Mouse (Mus musculus) limb, embryonic 13.5 days (tissue): Measurements from ENCODE around the gene Asic3. TPM values are rescaled to one million over a fixed set of nuclear protein-coding genes. Genes with fewer than 3 reads are reported as not detected.

Experiments
- ATAC-seq: fragments of 200-750 bp; cut with Nextera tagmentation; 2 replicates; pipeline ENCODE4 v1.8.0; 2017; ENCODE audit warnings: low read depth, moderate number of reproducible peaks, moderate TSS enrichment; ENCODE audit not compliant: low FRiP score
- H3K27ac ChIP-seq: fragments of 300-500 bp; sonication (generic); 2 replicates; pipeline ENCODE4 v1.5.1; 2015; ENCODE audit warnings: inconsistent platforms, mild to moderate bottlenecking, moderate library complexity
- H3K27me3 ChIP-seq: fragments of 300-500 bp; sonication (generic); 2 replicates; pipeline ENCODE4 v1.6.1; 2015; ENCODE audit warnings: mild to moderate bottlenecking, inconsistent platforms
- H3K36me3 ChIP-seq: fragments of 300-500 bp; sonication (generic); 2 replicates; pipeline ENCODE4 v1.6.1; 2015; ENCODE audit warnings: inconsistent platforms, mild to moderate bottlenecking, moderate library complexity
- H3K4me1 ChIP-seq: fragments of 300-500 bp; sonication (generic); 2 replicates; pipeline ENCODE4 v1.6.1; 2015; ENCODE audit warnings: inconsistent platforms
- H3K4me2 ChIP-seq: fragments of 300-500 bp; sonication (generic); replicated peaks from 2 replicates; pipeline ENCODE4 v1.6.1; 2015; ENCODE audit warnings: inconsistent platforms, mild to moderate bottlenecking, moderate library complexity
- H3K4me3 ChIP-seq: fragments of 300-500 bp; sonication (generic); 2 replicates; pipeline ENCODE4 v1.5.1; 2015; ENCODE audit warnings: moderate library complexity, mild to moderate bottlenecking, inconsistent platforms
- H3K9ac ChIP-seq: fragments of 300-500 bp; sonication (generic); 2 replicates; pipeline ENCODE4 v1.6.1; 2015; ENCODE audit warnings: mild to moderate bottlenecking, inconsistent platforms
- H3K9me3 ChIP-seq: fragments of 300-500 bp; sonication (generic); 2 replicates; pipeline ENCODE4 v1.6.1; 2016; ENCODE audit warnings: inconsistent platforms
- WGBS: fragments of 180-500 bp; shearing (Covaris S2); methylation state at CpG from one replicate; pipeline ENCODE4 v1.1.7; 2015; 5-methylcytosine and 5-hydroxymethylcytosine counted together
- polyA plus RNA-seq: library from polyadenylated mRNA; unstranded; fragments of >200 nt; fragmentation: Nextera tagmentation; extraction: Ambion mirVana; gene quantifications from 2 replicates; pipeline ENCODE4 v1.2.1, GENCODE M21; 2015

The Asic3 gene
- polyA plus RNA-seq, 1 experiment from 2014 or later: 1.7 TPM

DNA sequence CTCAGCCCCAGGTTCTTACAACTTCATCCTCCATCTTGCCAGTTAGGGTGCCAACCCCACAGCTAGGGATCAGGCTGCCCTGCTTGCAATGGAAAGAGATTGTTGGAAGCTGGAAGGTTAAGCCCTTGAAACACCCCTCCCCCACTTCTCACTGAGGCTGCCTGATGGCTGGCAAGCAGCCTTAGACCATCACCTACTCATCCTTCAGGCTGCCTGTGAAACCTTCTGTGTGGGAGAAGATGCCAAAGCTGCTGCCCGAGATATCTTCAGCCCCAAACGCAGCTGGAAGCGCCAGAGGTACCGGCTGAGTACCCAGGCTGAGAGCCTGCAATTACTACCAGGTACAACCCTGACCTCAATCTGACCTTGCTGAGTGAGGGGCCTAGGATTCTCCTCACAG is 33.7 kb upstream of the Asic3 start:
- Histone ChIP-seq H3K27ac (no peak overlapping the region), H3K9ac (no peak overlapping the region), H3K4me1 (peaks cover 10% of the 10 kb centered on the region; the same call in 1 of the 2 replicates), H3K4me2 (no peak overlapping the region), H3K36me3 (no peaks in the 10 kb centered on the region), H3K27me3 (peaks cover 2% of the 10 kb centered on the region; the same call in 1 of the 2 replicates), H3K9me3 (no peaks in the 10 kb centered on the region), H3K4me3 (no peak overlapping the region)
- ATAC-seq: no peak
- WGBS: 61% methylated on average over 4 of the region's 4 CpGs

DNA sequence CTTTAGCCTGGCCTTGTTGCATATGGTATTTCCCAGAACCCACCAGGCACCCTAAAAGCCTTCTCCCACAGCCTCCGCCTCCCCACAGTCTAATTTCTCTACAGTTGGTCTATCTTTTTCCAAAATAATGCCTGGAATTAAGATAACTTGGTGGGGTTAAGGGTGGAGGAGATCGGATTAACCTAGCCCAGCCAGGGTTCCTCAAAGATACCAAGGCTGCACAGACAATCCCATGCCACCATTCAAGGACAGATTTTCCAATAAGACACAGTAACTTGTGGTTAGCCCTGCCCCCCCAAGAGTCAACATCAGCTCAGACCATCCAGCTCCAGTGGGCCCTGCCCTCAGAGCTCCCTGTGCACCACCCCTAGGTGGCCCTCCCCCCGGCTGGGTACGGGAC is 32.7 kb upstream of the Asic3 start:
- H3K9ac ChIP-seq: no peak overlapping the region
- WGBS: 93% methylated on average over 4 of the region's 4 CpGs
- H3K4me1 ChIP-seq: peaks cover 10% of the 10 kb centered on the region; the same call in 1 of the 2 replicates
- no peak overlapping the region for H3K4me2 ChIP-seq
- no peak for ATAC-seq
- H3K9me3 ChIP-seq: no peaks in the 10 kb centered on the region
- no peak overlapping the region for H3K4me3 ChIP-seq
- H3K36me3 ChIP-seq: no peaks in the 10 kb centered on the region
- no peak overlapping the region for H3K27ac ChIP-seq
- peaks cover 3% of the 10 kb centered on the region; the same call in 1 of the 2 replicates for H3K27me3 ChIP-seq

DNA sequence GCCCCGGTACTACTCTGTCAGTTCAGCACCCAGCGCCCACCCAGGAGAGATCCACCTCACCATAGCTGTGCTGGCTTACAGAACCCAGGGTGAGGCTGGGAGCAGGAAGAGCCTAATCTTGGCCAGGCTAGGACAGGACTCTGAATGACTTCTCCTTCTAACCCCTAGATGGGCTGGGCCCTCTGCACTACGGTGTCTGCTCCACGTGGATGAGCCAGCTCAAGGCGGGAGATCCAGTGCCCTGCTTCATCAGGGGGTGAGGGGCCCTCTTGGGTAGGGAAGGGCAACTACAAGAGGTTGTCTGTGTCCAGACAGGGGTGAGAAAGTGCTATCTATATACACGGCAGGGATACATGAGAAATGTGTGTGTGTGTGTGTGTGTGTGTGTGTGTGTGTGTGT is 31.7 kb upstream of the Asic3 start:
- Histone ChIP-seq H3K9ac (no peak overlapping the region), H3K36me3 (no peaks in the 10 kb centered on the region), H3K4me2 (no peak overlapping the region), H3K4me3 (no peak overlapping the region), H3K27me3 (peaks cover 10% of the 10 kb centered on the region), H3K27ac (no peak overlapping the region), H3K9me3 (no peaks in the 10 kb centered on the region), H3K4me1 (peaks cover 10% of the 10 kb centered on the region; the same call in 1 of the 2 replicates)
- WGBS: 79% methylated on average over 6 of the region's 6 CpGs
- ATAC-seq: no peak

DNA sequence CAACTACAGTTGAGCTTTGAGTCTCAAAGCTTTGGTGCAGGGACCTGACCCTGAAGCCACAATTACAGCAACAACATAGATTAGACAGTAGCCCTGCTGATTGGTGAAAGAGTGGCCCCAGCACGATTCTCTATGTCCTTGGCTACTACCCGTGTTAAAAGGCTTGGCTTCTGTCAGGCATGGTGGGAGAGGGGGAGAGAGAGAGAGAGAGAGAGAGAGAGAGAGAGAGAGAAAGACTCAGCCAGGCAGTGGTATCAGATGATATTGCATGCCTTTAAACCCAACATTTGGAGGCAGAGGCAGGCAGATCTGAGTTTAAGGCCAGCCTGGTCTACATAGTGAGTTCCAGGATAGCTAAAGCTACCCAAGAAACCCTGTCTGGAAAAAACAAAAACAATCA is 31.2 kb upstream of the Asic3 start:
- Histone ChIP-seq H3K4me3 (no peak overlapping the region), H3K4me2 (no peak overlapping the region), H3K27ac (no peak overlapping the region), H3K4me1 (peaks cover 13% of the 10 kb centered on the region), H3K9ac (no peak overlapping the region), H3K9me3 (no peaks in the 10 kb centered on the region), H3K27me3 (peaks cover 15% of the 10 kb centered on the region), H3K36me3 (no peaks in the 10 kb centered on the region)
- ATAC-seq: no peak
- 75% methylated on average over 2 of the region's 2 CpGs for WGBS

DNA sequence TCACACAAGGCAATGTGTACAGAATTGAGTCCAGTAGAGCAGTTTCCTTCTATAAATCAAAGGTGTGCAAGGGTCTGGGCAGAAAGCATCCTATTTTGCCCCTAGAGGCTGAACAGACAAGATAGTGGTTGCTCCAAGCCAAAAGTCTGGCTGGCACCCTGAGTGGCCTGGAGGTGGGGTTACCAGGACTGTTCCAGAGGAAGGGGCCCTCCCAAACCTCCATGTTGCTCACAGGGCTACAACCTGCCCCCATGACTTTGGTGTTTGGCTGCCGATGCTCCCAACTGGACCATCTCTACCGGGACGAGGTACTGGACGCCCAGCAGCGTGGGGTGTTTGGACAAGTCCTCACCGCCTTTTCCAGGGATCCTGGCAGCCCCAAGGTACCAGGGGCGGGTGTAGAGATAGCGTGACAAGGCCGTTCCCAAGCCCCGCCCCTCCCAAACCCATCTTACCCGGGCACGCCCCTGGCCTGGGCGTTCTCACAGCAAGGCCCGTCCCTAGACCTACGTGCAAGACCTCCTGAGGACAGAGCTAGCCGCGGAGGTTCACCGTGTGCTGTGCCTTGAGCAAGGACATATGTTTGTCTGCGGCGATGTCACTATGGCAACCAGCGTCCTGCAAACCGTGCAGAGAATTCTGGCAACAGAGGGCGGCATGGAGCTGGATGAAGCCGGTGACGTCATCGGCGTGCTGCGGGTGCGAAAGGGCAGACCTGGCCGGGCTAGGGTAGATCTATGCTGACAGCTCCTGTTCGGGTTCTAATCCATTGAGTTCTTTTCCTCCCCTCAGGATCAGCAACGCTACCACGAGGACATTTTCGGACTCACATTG is 29.9 kb upstream of the Asic3 start:
- peaks cover 24% of the 10 kb centered on the region for H3K4me1 ChIP-seq
- H3K4me3 ChIP-seq: peak overlapping the region; percentile 48
- WGBS: 1% methylated on average over 34 of the region's 34 CpGs
- H3K9ac ChIP-seq: peak overlapping the region; percentile 56
- ATAC-seq: peak; percentile 85
- no peaks in the 10 kb centered on the region for H3K36me3 ChIP-seq
- H3K27ac ChIP-seq: no peak overlapping the region
- peaks cover 28% of the 10 kb centered on the region for H3K27me3 ChIP-seq
- no peaks in the 10 kb centered on the region for H3K9me3 ChIP-seq
- peak overlapping the region; percentile 67 for H3K4me2 ChIP-seq

DNA sequence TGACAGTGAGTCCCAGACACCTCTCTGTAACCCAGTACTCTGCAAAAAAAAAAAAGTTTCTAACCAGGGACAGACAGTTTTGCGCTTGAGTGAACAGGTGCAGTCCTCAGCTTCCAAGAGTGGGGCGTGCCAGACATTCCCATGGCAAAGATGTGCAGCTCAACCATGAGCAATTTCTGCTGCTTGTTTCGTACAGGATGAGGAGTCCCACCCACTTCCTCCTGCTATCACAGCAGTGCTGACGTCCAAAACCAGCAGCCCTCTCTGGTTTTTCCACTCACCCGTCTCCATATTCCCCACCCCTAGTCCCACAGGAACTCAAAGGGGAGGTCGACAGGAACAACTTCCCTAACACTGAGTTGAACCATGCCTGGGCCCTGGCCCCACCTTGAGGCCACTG is 28.8 kb upstream of the Asic3 start:
- no peaks in the 10 kb centered on the region for H3K9me3 ChIP-seq
- H3K4me3 ChIP-seq: no peak overlapping the region
- 0 out of 2 replicates have a peak overlapping the region, but pooled peaks have one; percentile 67 for H3K4me2 ChIP-seq
- H3K27ac ChIP-seq: no peak overlapping the region
- peaks cover 29% of the 10 kb centered on the region for H3K4me1 ChIP-seq
- H3K36me3 ChIP-seq: no peaks in the 10 kb centered on the region
- peaks cover 34% of the 10 kb centered on the region for H3K27me3 ChIP-seq
- no peak overlapping the region for H3K9ac ChIP-seq
- no peak for ATAC-seq
- 65% methylated on average over 6 of the region's 6 CpGs for WGBS

DNA sequence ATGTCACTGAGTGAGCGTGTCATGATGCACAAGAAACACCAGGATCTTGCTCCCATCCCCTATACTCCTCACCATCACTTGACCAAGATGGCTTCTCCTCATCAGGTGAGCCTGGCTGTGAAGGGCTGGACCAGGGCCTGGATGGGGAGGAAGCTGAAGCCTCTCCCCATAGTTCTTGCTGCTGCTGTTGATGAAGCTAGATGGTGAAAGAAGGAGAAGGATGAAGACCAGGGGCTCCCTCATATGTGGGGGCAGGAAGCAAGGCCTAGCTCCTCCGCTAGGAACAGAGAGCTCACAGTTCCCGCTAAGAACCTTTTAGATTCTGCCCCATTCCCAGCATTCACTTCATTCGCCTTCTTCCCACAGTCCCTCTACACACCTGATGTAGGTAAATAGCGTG is 27.8 kb upstream of the Asic3 start:
- no peaks in the 10 kb centered on the region for H3K9me3 ChIP-seq

DNA sequence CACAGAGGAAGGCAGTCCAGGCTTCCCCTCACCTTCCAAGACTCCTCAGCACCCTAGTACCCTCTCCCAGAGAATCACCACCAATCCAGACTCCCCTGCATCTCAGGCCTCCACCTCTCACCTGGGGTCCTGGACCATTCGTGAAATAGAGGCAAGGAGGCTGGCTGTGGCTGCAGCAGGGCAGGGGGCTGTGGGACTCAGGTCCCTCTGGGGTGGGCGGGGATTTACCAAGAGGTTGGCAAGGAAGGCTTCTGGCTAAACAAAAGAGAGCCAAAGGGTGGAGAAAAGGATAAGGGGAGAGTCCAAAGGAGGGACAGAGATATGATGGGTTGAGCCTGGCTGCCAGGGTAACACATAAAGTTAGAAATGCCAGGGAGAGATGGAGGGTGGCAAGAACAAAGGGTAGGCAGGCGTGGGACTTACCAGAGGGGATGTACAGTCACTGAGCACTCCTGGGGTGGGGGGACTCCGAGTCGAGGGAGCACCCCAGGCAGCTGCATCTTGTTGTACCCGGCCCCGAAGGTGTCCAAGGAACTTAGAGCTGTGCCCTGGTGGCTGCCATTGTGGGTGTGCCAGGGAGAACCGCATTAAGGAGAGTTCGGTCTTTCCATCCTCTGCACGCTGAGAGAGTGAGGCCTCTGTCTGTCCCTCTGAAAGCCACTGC is 27.2 kb upstream of the Asic3 start:
- H3K36me3 ChIP-seq: no peaks in the 10 kb centered on the region
- 85% methylated on average over 10 of the region's 10 CpGs for WGBS
- H3K27me3 ChIP-seq: peaks cover 38% of the 10 kb centered on the region
- no peak overlapping the region for H3K27ac ChIP-seq
- H3K9ac ChIP-seq: no peak overlapping the region
- no peaks in the 10 kb centered on the region for H3K9me3 ChIP-seq
- H3K4me1 ChIP-seq: peaks cover 29% of the 10 kb centered on the region
- H3K4me3 ChIP-seq: no peak overlapping the region
- no peak for ATAC-seq
- no peak overlapping the region for H3K4me2 ChIP-seq

More for the DNA sequence above, 27.8 kb upstream of the Asic3 start:
- no peak for ATAC-seq
- no peaks in the 10 kb centered on the region for H3K36me3 ChIP-seq
- H3K4me1 ChIP-seq: peaks cover 29% of the 10 kb centered on the region
- no peak overlapping the region for H3K4me3 ChIP-seq
- H3K27ac ChIP-seq: no peak overlapping the region
- H3K4me2 ChIP-seq: no peak overlapping the region
- WGBS: 86% methylated on average over 5 of the region's 5 CpGs
- peaks cover 38% of the 10 kb centered on the region for H3K27me3 ChIP-seq
- H3K9ac ChIP-seq: no peak overlapping the region

DNA sequence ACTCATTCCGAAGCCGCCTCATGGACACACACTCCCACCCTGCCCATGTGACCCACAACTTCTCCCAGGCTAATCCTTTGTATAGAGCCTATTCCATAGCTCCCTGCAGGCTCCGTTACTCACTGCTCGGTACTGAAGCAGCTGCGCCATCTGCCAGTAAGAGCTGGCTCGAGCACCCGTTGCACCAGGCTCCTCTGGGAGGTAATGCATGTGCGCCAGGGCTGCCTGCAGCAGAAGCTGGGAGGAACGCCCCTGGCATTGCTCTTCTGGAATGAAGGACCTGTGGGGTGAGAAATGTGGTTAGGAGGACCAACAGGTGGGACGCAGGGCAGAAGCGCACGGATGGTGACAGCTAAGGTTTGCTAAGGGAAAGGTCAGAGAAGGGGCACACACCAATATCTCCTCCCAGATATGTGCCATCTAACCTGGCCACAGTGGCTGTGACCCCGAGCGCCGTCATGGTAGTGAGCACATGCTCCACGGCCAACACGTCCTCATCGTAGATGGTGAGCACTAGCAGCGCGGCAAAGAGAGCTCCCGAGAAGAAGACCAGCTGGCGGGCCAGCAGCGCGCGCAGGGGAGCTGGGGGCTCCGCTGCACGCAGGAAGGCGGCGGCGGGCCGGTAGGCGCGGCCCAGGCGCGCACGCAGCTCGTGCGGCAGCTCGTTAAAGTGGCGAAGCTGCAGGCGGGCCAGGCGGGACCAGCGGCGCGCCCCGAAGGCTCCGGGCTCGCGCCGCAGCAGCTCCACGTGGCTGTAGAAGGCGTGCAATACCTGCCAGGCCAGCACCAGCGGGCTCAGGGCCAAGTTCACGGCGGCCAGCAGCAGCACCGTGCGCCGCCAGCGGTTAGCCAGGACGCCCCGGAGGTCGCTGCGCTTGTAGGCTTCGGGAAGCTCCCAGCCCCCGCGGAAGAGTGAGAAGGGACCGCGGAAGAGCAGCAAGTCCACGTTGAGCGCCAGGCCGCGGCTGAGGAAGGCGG is 25.6 kb upstream of the Asic3 start:
- H3K27me3 ChIP-seq: peaks cover 38% of the 10 kb centered on the region

DNA sequence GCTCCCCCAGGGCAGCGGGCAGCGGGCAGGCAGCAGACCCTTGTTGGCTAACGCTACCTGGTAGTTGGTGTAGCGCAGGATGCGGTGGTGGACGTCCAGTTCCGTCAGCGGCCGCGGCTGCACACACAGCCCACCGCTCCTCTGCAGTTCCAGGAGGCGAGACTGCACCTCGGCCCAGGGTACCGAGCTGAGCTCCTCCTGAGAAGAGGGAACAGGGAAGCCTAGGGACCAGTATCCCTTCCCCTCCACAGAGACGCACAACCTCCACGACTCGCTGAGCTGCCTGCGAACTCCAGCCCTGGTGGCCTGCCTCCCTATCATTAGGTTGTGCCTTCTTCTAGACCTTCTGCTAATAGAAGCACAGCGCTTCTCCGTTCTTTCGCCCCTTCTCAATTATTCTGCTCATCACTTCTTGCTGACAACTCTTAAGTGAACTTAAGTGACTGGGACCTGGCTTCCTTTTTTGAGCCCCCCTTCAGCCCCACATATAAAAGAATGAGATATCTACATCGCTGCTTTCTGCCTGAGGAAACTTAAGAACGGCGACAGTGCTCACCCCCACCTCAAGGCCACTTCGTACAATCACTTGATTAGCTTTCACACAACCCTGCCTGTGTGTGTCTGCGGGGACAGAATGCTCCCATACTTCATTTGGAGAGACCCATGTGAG is 24.8 kb upstream of the Asic3 start:
- H3K4me1 ChIP-seq: peaks cover 25% of the 10 kb centered on the region
- WGBS: 25% methylated on average over 26 of the region's 26 CpGs
- H3K4me3 ChIP-seq: peak overlapping the region; percentile 54
- H3K9ac ChIP-seq: peak overlapping the region; percentile 73
- H3K27me3 ChIP-seq: peaks cover 38% of the 10 kb centered on the region
- no peaks in the 10 kb centered on the region for H3K36me3 ChIP-seq
- peak overlapping the region; percentile 98 for H3K4me2 ChIP-seq
- ATAC-seq: no peak
- H3K27ac ChIP-seq: peak overlapping the region; percentile 10; the same call in 1 of the 2 replicates
- H3K9me3 ChIP-seq: no peaks in the 10 kb centered on the region

More for the DNA sequence above, 25.6 kb upstream of the Asic3 start:
- Histone ChIP-seq H3K9ac (peak overlapping the region; percentile 73), H3K27ac (peak overlapping the region; percentile 10; the same call in 1 of the 2 replicates), H3K36me3 (no peaks in the 10 kb centered on the region), H3K4me3 (peak overlapping the region; percentile 54), H3K4me2 (peak overlapping the region; percentile 98), H3K9me3 (no peaks in the 10 kb centered on the region), H3K4me1 (peaks cover 29% of the 10 kb centered on the region)
- ATAC-seq: peak; percentile 63
- WGBS: 1% methylated on average over 73 of the region's 73 CpGs

DNA sequence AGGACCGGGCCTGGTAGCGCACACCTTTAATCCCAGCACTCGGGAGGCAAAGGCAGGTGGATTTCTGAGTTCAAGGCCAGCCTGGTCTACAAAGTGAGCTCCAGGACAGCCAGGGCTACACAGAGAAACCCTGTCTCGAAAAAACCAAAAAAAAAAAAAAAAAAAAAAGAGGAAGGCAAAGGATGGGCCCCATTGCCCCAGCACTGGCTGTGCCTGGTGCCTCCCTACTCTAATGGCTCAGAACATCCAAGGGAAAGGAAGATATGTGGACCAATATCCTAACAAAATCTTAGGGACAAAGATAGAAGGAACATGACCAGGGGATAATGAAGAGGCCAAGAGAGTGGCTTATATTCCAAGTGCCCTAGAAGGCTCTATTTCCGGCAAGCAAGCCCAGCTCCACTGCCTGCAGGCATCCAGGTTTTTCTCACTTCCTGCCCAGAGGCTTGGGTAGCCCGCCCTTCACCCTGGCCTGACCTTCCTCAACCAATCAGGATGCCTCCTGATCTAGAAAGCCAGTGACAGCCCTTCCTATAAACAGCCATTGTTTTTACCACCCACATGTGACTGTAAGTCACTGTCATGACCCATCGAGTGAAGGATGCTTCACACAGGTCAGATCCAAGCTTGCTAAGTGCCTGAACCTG is 24.1 kb upstream of the Asic3 start:
- no peak overlapping the region for H3K4me2 ChIP-seq
- no peak overlapping the region for H3K27ac ChIP-seq
- H3K4me1 ChIP-seq: peaks cover 19% of the 10 kb centered on the region
- WGBS: 52% methylated on average over 6 of the region's 7 CpGs
- H3K4me3 ChIP-seq: no peak overlapping the region
- no peak for ATAC-seq
- no peaks in the 10 kb centered on the region for H3K36me3 ChIP-seq
- H3K27me3 ChIP-seq: peaks cover 38% of the 10 kb centered on the region
- H3K9ac ChIP-seq: no peak overlapping the region
- H3K9me3 ChIP-seq: no peaks in the 10 kb centered on the region
